Mouse (Mus musculus) right cerebral cortex, adult 2 months (tissue): ENCODE measurements around the gene Tk2.

Experiments used
- DNase-seq, 2 experiments: peaks; one replicate each; pipeline ENCODE4 v3.0.0; 2021 to 2022; ENCODE audit warnings: low spot score in 2 of 2

The Tk2 gene

GRCm38 (mm10) chr8:104219806-104220205 lies 28.6 kb downstream of the Tk2 start:
- DNase-seq, result peak; percentile 81 to 87

GRCm38 (mm10) chr8:104219079-104219478 lies 29.3 kb downstream of the Tk2 start:
- DNase-seq, result peak; percentile 40 to 65

- DNase-seq, result no peak
Observed at GRCm38 (mm10) chr8:104217601-104218000, 30.8 kb downstream of the Tk2 start.

- no peak for DNase-seq
Observed at GRCm38 (mm10) chr8:104205292-104205691, 43.1 kb downstream of the Tk2 start.

- DNase-seq, result no peak
Observed at GRCm38 (mm10) chr8:104202320-104202719, 46.0 kb downstream of the Tk2 start.

- DNase-seq, result no peak
Observed at GRCm38 (mm10) chr8:104201622-104202021, 46.7 kb downstream of the Tk2 start.

- DNase-seq, result no peak
Observed at GRCm38 (mm10) chr8:104199802-104200201, 48.6 kb downstream of the Tk2 start.

GRCm38 (mm10) chr8:104191496-104191895 lies 56.9 kb downstream of the Tk2 start:
- DNase-seq, result no peak

GRCm38 (mm10) chr8:104190777-104191468 lies 57.4 kb downstream of the Tk2 start:
- DNase-seq, result no peak

DNA sequence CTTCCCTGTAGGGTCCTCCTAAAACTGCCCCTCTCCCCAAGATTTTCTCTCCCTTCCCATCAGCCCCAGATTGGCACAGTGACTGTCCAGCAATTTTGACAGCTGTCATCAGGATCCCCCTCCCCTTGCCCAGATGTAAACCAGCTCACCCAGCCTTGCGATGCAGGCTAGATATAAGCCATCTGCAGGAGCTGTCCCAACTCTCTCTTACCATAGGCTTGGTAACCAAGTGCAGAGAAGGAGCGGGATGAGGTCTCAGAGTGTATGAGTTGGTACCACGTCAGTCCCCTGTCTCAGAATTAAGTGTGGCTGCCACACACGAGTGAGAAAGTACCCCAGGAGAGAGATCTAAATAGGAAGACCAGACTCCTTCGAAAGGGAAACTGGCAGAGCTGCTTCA lies 59.9 kb downstream of the Tk2 start:
- no peak for DNase-seq

DNA sequence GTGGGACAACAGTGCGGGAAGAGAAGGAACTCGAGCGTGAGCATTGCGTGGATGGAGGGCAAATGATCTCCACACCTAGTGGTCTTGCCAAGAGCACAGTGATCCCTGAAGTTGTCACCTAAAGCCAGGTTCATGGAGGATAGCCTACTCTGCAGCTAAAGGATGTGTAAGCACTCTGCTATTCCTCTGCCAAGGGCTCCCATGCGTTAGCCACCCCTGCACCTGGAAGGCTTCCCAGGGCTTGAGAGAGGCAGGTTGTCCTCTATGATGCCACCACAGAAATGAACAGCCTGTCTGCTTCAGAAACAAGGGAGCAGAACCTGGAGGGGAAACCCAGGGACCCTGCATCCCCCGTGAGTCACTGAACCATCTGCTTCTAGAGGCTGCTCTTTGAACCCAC lies 60.7 kb downstream of the Tk2 start:
- no peak for DNase-seq

DNA sequence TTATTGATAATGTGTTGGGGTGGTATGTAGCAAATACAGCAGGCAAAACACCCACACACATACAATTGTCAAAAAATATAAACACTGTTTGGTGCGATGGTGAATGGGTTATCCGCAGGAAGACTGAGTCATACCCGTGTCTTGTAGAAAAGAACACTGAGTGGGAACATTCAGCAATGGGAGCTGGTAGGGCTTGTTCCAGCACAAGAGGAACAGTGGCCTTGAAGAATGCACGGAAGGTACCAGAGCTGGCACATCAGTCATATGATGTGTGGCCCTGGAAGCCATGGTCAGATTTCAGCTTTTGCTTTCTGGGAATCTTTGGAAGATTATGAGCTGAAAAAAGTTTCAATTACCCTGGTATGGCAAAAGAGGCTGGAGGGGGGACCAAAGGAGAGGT lies 61.5 kb downstream of the Tk2 start:
- no peak for DNase-seq

DNA sequence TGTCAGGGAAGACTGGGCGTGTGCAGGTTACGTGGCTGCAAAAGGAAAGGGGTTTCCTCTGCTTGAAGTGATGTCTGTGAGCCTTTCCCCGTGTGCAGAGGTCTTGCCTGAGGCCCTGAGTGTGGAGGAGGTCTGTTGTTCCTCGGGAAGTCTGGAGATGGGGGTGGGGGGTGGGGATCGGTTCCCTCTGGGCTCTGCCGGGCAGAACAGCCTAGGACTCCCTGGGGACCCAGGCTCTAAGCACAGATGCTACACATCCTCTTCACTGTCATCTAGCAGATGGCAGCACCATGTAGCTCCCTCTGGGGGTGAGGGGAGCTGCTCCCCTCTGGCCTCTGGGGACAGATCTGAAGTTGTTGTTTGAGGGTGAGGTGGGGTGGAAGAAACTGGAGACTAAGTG lies 63.5 kb downstream of the Tk2 start:
- no peak for DNase-seq

DNA sequence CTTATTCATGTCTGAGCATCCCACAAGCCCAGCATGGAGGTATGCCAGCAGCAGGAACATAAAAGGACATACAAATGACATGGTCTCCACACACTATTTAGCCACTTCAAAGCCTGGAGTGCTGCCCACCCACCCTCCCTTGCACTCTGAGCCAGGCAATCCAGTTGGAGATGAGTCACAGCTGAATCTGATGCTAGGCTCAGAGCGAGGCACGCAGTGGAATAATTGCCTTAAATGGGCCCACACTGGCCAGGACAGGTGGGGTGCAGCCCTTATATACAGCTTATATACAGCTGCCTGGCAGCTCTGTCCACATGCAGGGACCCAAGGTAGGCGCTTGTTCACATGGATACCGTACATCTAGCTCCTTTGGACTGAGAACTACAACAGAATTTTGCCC lies 71.3 kb downstream of the Tk2 start:
- DNase-seq, result peak in 1 of 2 experiments; percentile 28
